Mouse (Mus musculus) heart, embryonic 10.5 days (tissue): ENCODE measurements around the gene Rhcg. TPM values are rescaled to one million over a fixed set of nuclear protein-coding genes. Genes with fewer than 3 reads are reported as not detected.
A peak's percentile ranks its signal among the peaks of the same experiment; 100 is the strongest.

Experiments
- DNase-seq: peaks from one replicate; pipeline ENCODE4 v3.0.0-alpha.2; 2017; ENCODE audit warnings: low spot score
- H3K27ac ChIP-seq: fragments of 300-500 bp; sonication (generic); 2 replicates; pipeline ENCODE4 v1.5.1; 2016; ENCODE audit warnings: mild to moderate bottlenecking
- H3K27me3 ChIP-seq: fragments of 300-500 bp; sonication (generic); 2 replicates; pipeline ENCODE4 v1.6.1; 2016; ENCODE audit warnings: mild to moderate bottlenecking; ENCODE audit not compliant: poor library complexity, insufficient read depth, severe bottlenecking
- H3K36me3 ChIP-seq: fragments of 300-500 bp; sonication (generic); 2 replicates; pipeline ENCODE4 v1.6.1; 2016; ENCODE audit warnings: mild to moderate bottlenecking, moderate library complexity
- H3K4me1 ChIP-seq: fragments of 300-500 bp; sonication (generic); 2 replicates; pipeline ENCODE4 v1.6.1; 2016; ENCODE audit warnings: mild to moderate bottlenecking
- H3K4me3 ChIP-seq: fragments of 300-500 bp; sonication (generic); 2 replicates; pipeline ENCODE4 v1.5.1; 2016; ENCODE audit warnings: mild to moderate bottlenecking, moderate library complexity
- H3K9me3 ChIP-seq: fragments of 300-500 bp; sonication (generic); 2 replicates; pipeline ENCODE4 v1.6.1; 2016; ENCODE audit warnings: mild to moderate bottlenecking, moderate library complexity
- WGBS: fragments of 180-500 bp; shearing (Covaris S2); methylation state at CpG from one replicate; pipeline ENCODE4 v1.1.7; 2016; 5-methylcytosine and 5-hydroxymethylcytosine counted together
- polyA plus RNA-seq: library from polyadenylated mRNA; unstranded; fragments of >200 nt; fragmentation: Nextera tagmentation; extraction: Ambion mirVana; gene quantifications from 2 replicates; pipeline ENCODE4 v1.2.1, GENCODE M21; 2016

Gene Rhcg
- polyA plus RNA-seq, 1 experiment from 2014 or later: not detected

- DNase-seq: no peak
- WGBS: 67% methylated on average over 8 of the region's 8 CpGs
- no peak overlapping the region for H3K27ac ChIP-seq
- no peaks in the 10 kb centered on the region for H3K36me3 ChIP-seq
- no peak overlapping the region for H3K4me3 ChIP-seq
- H3K4me1 ChIP-seq: no peaks in the 10 kb centered on the region
- H3K9me3 ChIP-seq: no peaks in the 10 kb centered on the region
- peaks cover 19% of the 10 kb centered on the region for H3K27me3 ChIP-seq
Measured at GRCm38 (mm10) chr7:79623086-79623485, 5.6 kb upstream of the Rhcg start.

GRCm38 (mm10) chr7:79619493-79619892 lies 2.0 kb upstream of the Rhcg start:
- H3K27me3 ChIP-seq: peaks cover 55% of the 10 kb centered on the region
- H3K4me1 ChIP-seq: peaks cover 6% of the 10 kb centered on the region
- H3K36me3 ChIP-seq: no peaks in the 10 kb centered on the region
- no peak for DNase-seq
- no peak overlapping the region for H3K27ac ChIP-seq
- no peaks in the 10 kb centered on the region for H3K9me3 ChIP-seq
- H3K4me3 ChIP-seq: no peak overlapping the region
- WGBS: 63% methylated on average over 4 of the region's 4 CpGs

- Histone ChIP-seq H3K27ac (no peak overlapping the region), H3K27me3 (peaks cover 91% of the 10 kb centered on the region), H3K4me1 (peaks cover 6% of the 10 kb centered on the region), H3K9me3 (no peaks in the 10 kb centered on the region), H3K4me3 (no peak overlapping the region), H3K36me3 (no peaks in the 10 kb centered on the region)
- DNase-seq: no peak
- WGBS: 56% methylated on average over 1 of the region's 1 CpGs
Measured at GRCm38 (mm10) chr7:79615941-79616340, 1.5 kb downstream of the Rhcg start.

- Histone ChIP-seq H3K27ac (no peak overlapping the region), H3K4me3 (no peak overlapping the region), H3K36me3 (no peaks in the 10 kb centered on the region), H3K4me1 (peaks cover 6% of the 10 kb centered on the region), H3K27me3 (peaks cover 100% of the 10 kb centered on the region), H3K9me3 (no peaks in the 10 kb centered on the region)
- no peak for DNase-seq
- 66% methylated on average over 4 of the region's 4 CpGs for WGBS
Measured at GRCm38 (mm10) chr7:79615008-79615407, 2.4 kb downstream of the Rhcg start.

- 56% methylated on average over 11 of the region's 11 CpGs for WGBS
- Histone ChIP-seq H3K27me3 (peaks cover 100% of the 10 kb centered on the region), H3K36me3 (no peaks in the 10 kb centered on the region), H3K9me3 (no peaks in the 10 kb centered on the region), H3K4me1 (peaks cover 6% of the 10 kb centered on the region), H3K27ac (no peak overlapping the region), H3K4me3 (no peak overlapping the region)
- no peak for DNase-seq
Measured at GRCm38 (mm10) chr7:79613314-79613713, 4.1 kb downstream of the Rhcg start.

- no peak for DNase-seq
- H3K4me3 ChIP-seq: no peak overlapping the region
- H3K36me3 ChIP-seq: no peaks in the 10 kb centered on the region
- H3K4me1 ChIP-seq: peaks cover 7% of the 10 kb centered on the region
- H3K9me3 ChIP-seq: no peaks in the 10 kb centered on the region
- peaks cover 100% of the 10 kb centered on the region for H3K27me3 ChIP-seq
- no peak overlapping the region for H3K27ac ChIP-seq
- WGBS: 14% methylated on average over 6 of the region's 6 CpGs
Measured at GRCm38 (mm10) chr7:79612783-79613182, 4.7 kb downstream of the Rhcg start.

- Histone ChIP-seq H3K36me3 (no peaks in the 10 kb centered on the region), H3K27me3 (peaks cover 100% of the 10 kb centered on the region), H3K27ac (no peak overlapping the region), H3K4me3 (no peak overlapping the region), H3K4me1 (peaks cover 11% of the 10 kb centered on the region), H3K9me3 (no peaks in the 10 kb centered on the region)
- no peak for DNase-seq
- WGBS: 58% methylated on average over 9 of the region's 9 CpGs
Measured at GRCm38 (mm10) chr7:79611901-79612300, 5.6 kb downstream of the Rhcg start.

GRCm38 (mm10) chr7:79607263-79607921 lies 10.1 kb downstream of the Rhcg start:
- H3K27ac ChIP-seq: no peak overlapping the region
- DNase-seq: no peak
- H3K36me3 ChIP-seq: no peaks in the 10 kb centered on the region
- peaks cover 14% of the 10 kb centered on the region for H3K4me1 ChIP-seq
- WGBS: 1% methylated on average over 25 of the region's 25 CpGs
- peak overlapping the region; percentile 47 for H3K4me3 ChIP-seq
- peaks cover 99% of the 10 kb centered on the region for H3K27me3 ChIP-seq
- no peaks in the 10 kb centered on the region for H3K9me3 ChIP-seq

GRCm38 (mm10) chr7:79606766-79607165 lies 10.7 kb downstream of the Rhcg start:
- Histone ChIP-seq H3K9me3 (no peaks in the 10 kb centered on the region), H3K27me3 (peaks cover 99% of the 10 kb centered on the region), H3K27ac (no peak overlapping the region), H3K4me3 (peak overlapping the region; percentile 47; the same call in 1 of the 2 replicates), H3K4me1 (peaks cover 14% of the 10 kb centered on the region), H3K36me3 (no peaks in the 10 kb centered on the region)
- no peak for DNase-seq
- 45% methylated on average over 3 of the region's 3 CpGs for WGBS

- H3K27ac ChIP-seq: no peak overlapping the region
- WGBS: 49% methylated on average over 8 of the region's 8 CpGs
- H3K4me3 ChIP-seq: no peak overlapping the region
- peaks cover 5% of the 10 kb centered on the region; the same call in 1 of the 2 replicates for H3K4me1 ChIP-seq
- H3K9me3 ChIP-seq: no peaks in the 10 kb centered on the region
- no peaks in the 10 kb centered on the region for H3K36me3 ChIP-seq
- peaks cover 99% of the 10 kb centered on the region for H3K27me3 ChIP-seq
- DNase-seq: no peak
Measured at GRCm38 (mm10) chr7:79602006-79602405, 15.5 kb downstream of the Rhcg start.

GRCm38 (mm10) chr7:79600122-79600521 lies 17.3 kb downstream of the Rhcg start:
- 0 out of 2 replicates have a peak, but pooled peaks cover 2% of the 10 kb centered on the region for H3K4me1 ChIP-seq
- H3K9me3 ChIP-seq: no peaks in the 10 kb centered on the region
- H3K27me3 ChIP-seq: peaks cover 100% of the 10 kb centered on the region
- 71% methylated on average over 10 of the region's 10 CpGs for WGBS
- H3K27ac ChIP-seq: no peak overlapping the region
- H3K36me3 ChIP-seq: no peaks in the 10 kb centered on the region
- no peak for DNase-seq
- no peak overlapping the region for H3K4me3 ChIP-seq

- no peak for DNase-seq
- H3K27me3 ChIP-seq: peaks cover 100% of the 10 kb centered on the region
- H3K27ac ChIP-seq: no peak overlapping the region
- no peaks in the 10 kb centered on the region for H3K36me3 ChIP-seq
- H3K4me3 ChIP-seq: no peak overlapping the region
- H3K4me1 ChIP-seq: peaks cover 26% of the 10 kb centered on the region
- 12% methylated on average over 7 of the region's 7 CpGs for WGBS
- no peaks in the 10 kb centered on the region for H3K9me3 ChIP-seq
Measured at GRCm38 (mm10) chr7:79594854-79595253, 22.6 kb downstream of the Rhcg start.

GRCm38 (mm10) chr7:79591812-79592731 lies 25.4 kb downstream of the Rhcg start:
- Histone ChIP-seq H3K9me3 (no peaks in the 10 kb centered on the region), H3K27ac (no peak overlapping the region), H3K4me1 (peaks cover 26% of the 10 kb centered on the region), H3K4me3 (peak overlapping the region; percentile 56), H3K36me3 (no peaks in the 10 kb centered on the region), H3K27me3 (peaks cover 96% of the 10 kb centered on the region)
- DNase-seq: no peak
- 1% methylated on average over 42 of the region's 42 CpGs for WGBS
